Mouse (Mus musculus): ENCODE measurements around the gene Kif4. TPM values are rescaled to one million over a fixed set of nuclear protein-coding genes. Genes with fewer than 3 reads are reported as not detected.
A peak's percentile ranks its signal among the peaks of the same experiment; 100 is the strongest.

Kif4 gene
- polyA plus RNA-seq, 1 experiment from 2014 or later: 45.4 TPM

DNA sequence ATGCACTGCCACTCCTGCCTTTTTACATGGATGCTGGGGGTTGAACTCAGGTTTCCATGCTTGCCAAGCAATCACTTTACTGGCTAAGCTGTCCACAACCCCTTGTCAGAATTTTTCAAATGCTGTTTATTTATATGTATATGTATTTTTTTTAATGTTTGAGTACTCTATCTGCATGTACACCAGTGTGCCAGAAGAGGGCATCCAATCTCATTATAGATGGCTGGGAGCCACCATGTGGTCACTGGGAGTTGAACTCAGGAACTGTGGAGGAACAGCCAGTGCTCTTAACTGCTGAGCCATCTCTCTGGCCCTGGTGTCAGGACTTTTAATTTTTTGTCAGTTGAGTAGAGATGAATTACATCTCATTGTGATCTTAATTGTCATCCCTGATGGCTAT is 27.3 kb downstream of the Kif4 start:
- H3K4me2 ChIP-seq: no peak overlapping the region

GRCm38 (mm10) chrX:100664825-100665224 is 39.3 kb downstream of the Kif4 start:
- no peaks in the 10 kb centered on the region for H3K9me3 ChIP-seq
- no peaks in the 10 kb centered on the region for H3K4me1 ChIP-seq
- no peak overlapping the region for H3K9ac ChIP-seq
- WGBS: 96% methylated on average over 2 of the region's 2 CpGs
- no peak for ATAC-seq (ENCODE audit: low FRiP score)
- no peaks in the 10 kb centered on the region for H3K36me3 ChIP-seq (replicated peaks)
- no peak overlapping the region for H3K27ac ChIP-seq
- H3K4me3 ChIP-seq (replicated peaks): no peak overlapping the region
- peaks cover 5% of the 10 kb centered on the region for H3K27me3 ChIP-seq
- H3K4me2 ChIP-seq: no peak overlapping the region

More for the DNA sequence above, 27.3 kb downstream of the Kif4 start:
- Histone ChIP-seq H3K36me3 (replicated peaks) (no peaks in the 10 kb centered on the region; the same call in 1 of the 2 replicates), H3K9ac (no peak overlapping the region), H3K4me3 (replicated peaks) (no peak overlapping the region), H3K27ac (no peak overlapping the region), H3K9me3 (no peaks in the 10 kb centered on the region), H3K27me3 (no peaks in the 10 kb centered on the region; the same call in 1 of the 2 replicates), H3K4me1 (no peaks in the 10 kb centered on the region)
- ATAC-seq (ENCODE audit: low FRiP score): no peak

GRCm38 (mm10) chrX:100678204-100678603 is 52.7 kb downstream of the Kif4 start:
- no peaks in the 10 kb centered on the region for H3K27me3 ChIP-seq
- H3K4me2 ChIP-seq: no peak overlapping the region
- 85% methylated on average over 3 of the region's 3 CpGs for WGBS
- peaks cover 6% of the 10 kb centered on the region; the same call in 1 of the 2 replicates for H3K36me3 ChIP-seq (replicated peaks)
- no peak for ATAC-seq (ENCODE audit: low FRiP score)
- H3K4me1 ChIP-seq: no peaks in the 10 kb centered on the region
- no peak overlapping the region for H3K9ac ChIP-seq
- H3K4me3 ChIP-seq (replicated peaks): no peak overlapping the region
- no peaks in the 10 kb centered on the region for H3K9me3 ChIP-seq
- H3K27ac ChIP-seq: no peak overlapping the region

- peaks cover 2% of the 10 kb centered on the region for H3K27me3 ChIP-seq
- ATAC-seq (ENCODE audit: low FRiP score): no peak
These were observed 61.0 kb downstream of the Kif4 start for GRCm38 (mm10) chrX:100686527-100686926.

GRCm38 (mm10) chrX:100687360-100688032 is 62.0 kb downstream of the Kif4 start:
- 90% methylated on average over 6 of the region's 6 CpGs for WGBS
- Histone ChIP-seq H3K27ac (no peak overlapping the region), H3K36me3 (replicated peaks) (peaks cover 2% of the 10 kb centered on the region; the same call in 1 of the 2 replicates), H3K4me1 (no peaks in the 10 kb centered on the region), H3K27me3 (peaks cover 2% of the 10 kb centered on the region), H3K4me3 (replicated peaks) (no peak overlapping the region), H3K9me3 (no peaks in the 10 kb centered on the region), H3K4me2 (no peak overlapping the region), H3K9ac (no peak overlapping the region)
- ATAC-seq (ENCODE audit: low FRiP score): no peak

More at GRCm38 (mm10) chrX:100686527-100686926, 61.0 kb downstream of the Kif4 start:
- Histone ChIP-seq H3K27ac (no peak overlapping the region), H3K4me2 (no peak overlapping the region), H3K36me3 (replicated peaks) (peaks cover 2% of the 10 kb centered on the region; the same call in 1 of the 2 replicates), H3K4me1 (no peaks in the 10 kb centered on the region), H3K4me3 (replicated peaks) (no peak overlapping the region), H3K9me3 (no peaks in the 10 kb centered on the region), H3K9ac (no peak overlapping the region)
- WGBS: 50% methylated on average over 3 of the region's 3 CpGs

DNA sequence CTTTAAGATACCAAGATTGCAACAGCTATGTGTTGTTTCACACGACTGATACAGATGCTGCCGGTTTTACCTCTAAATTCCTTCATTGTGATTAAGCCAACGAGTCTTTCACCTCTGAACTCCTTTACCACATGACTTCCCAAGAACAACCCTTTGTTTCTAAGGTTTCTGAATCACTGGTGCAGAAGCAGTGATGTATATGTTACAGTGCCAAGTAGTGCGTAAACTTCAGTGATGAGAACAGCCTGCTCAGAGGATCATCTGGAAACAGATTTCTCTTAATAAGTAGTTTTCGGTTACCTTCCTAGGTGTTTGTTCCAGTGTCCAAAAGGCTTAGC is 62.5 kb downstream of the Kif4 start:
- no peak for ATAC-seq (ENCODE audit: low FRiP score)
- no peak overlapping the region for H3K4me2 ChIP-seq
- peaks cover 2% of the 10 kb centered on the region; the same call in 1 of the 2 replicates for H3K36me3 ChIP-seq (replicated peaks)
- H3K9ac ChIP-seq: no peak overlapping the region
- peaks cover 2% of the 10 kb centered on the region for H3K27me3 ChIP-seq
- no peak overlapping the region for H3K4me3 ChIP-seq (replicated peaks)
- WGBS: 74% methylated on average over 5 of the region's 5 CpGs
- H3K9me3 ChIP-seq: no peaks in the 10 kb centered on the region
- no peaks in the 10 kb centered on the region for H3K4me1 ChIP-seq
- no peak overlapping the region for H3K27ac ChIP-seq

DNA sequence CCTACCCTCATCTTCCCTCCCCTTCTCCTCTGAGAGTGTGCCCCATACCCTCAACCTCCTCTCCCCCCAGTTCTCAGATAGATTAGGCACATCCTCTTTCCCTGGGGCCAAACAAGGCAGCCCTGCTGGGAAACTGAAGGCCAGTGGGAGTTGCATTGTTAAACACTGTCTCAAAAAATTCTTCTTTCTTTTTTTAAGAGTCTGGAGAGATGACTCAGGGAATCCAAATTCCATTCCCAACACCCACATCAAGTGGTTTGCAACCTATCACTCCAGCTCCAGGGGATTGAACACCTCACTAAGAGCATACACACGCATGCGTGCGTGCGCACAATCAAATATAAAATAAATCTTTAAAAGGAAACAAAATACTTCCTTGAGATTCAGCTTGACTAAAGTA is 71.2 kb downstream of the Kif4 start:
- Histone ChIP-seq H3K4me2 (no peak overlapping the region), H3K4me1 (no peaks in the 10 kb centered on the region), H3K9me3 (no peaks in the 10 kb centered on the region), H3K4me3 (replicated peaks) (no peak overlapping the region), H3K9ac (no peak overlapping the region), H3K36me3 (replicated peaks) (peaks cover 12% of the 10 kb centered on the region), H3K27ac (no peak overlapping the region), H3K27me3 (no peaks in the 10 kb centered on the region)
- ATAC-seq (ENCODE audit: low FRiP score): no peak
- 95% methylated on average over 4 of the region's 4 CpGs for WGBS

GRCm38 (mm10) chrX:100708032-100708431 is 82.5 kb downstream of the Kif4 start:
- Histone ChIP-seq H3K4me1 (no peaks in the 10 kb centered on the region), H3K27ac (no peak overlapping the region), H3K36me3 (replicated peaks) (0 out of 2 replicates have a peak, but pooled peaks cover 6% of the 10 kb centered on the region), H3K4me2 (no peak overlapping the region), H3K9me3 (no peaks in the 10 kb centered on the region), H3K4me3 (replicated peaks) (no peak overlapping the region), H3K27me3 (no peaks in the 10 kb centered on the region), H3K9ac (no peak overlapping the region)
- 91% methylated on average over 6 of the region's 6 CpGs for whole genome bisulfite sequencing
- no peak for ATAC-seq (ENCODE audit: low FRiP score)

- ATAC-seq (ENCODE audit: low FRiP score): no peak
- WGBS: 97% methylated on average over 6 of the region's 6 CpGs
These were observed 90.6 kb downstream of the Kif4 start for GRCm38 (mm10) chrX:100716173-100716572.

DNA sequence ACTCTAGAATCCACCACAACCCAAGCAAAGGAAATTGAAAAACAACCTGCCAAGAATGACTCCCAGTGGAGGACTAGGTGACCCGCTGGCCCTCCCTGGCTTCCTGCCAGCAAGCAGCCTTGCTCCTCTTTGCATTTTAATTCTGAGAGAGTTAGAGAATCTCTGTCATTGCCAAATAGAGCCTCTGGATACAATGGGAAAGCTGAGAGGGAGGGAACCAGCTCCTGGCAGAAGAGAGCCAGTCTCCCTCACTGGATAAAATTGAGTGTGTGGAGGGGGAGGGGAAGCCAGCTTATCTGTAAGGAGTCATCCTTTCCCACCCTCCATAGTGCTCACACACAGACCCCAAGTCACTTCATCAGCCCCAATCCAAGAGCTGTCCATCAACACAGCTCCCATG is 103.4 kb downstream of the Kif4 start:
- H3K9ac ChIP-seq: no peak overlapping the region
- H3K36me3 ChIP-seq (replicated peaks): peaks cover 23% of the 10 kb centered on the region
- peaks cover 3% of the 10 kb centered on the region; the same call in 1 of the 2 replicates for H3K27me3 ChIP-seq
- H3K27ac ChIP-seq: peak overlapping the region; percentile 71
- WGBS: 11% methylated on average over 1 of the region's 1 CpGs
- no peak overlapping the region for H3K4me3 ChIP-seq (replicated peaks)
- peak; percentile 66 for ATAC-seq (ENCODE audit: low FRiP score)
- peaks cover 30% of the 10 kb centered on the region for H3K4me1 ChIP-seq
- 0 out of 2 replicates have a peak overlapping the region, but pooled peaks have one; percentile 50 for H3K4me2 ChIP-seq
- H3K9me3 ChIP-seq: no peaks in the 10 kb centered on the region

More at GRCm38 (mm10) chrX:100716173-100716572, 90.6 kb downstream of the Kif4 start:
- Histone ChIP-seq H3K36me3 (replicated peaks) (peaks cover 22% of the 10 kb centered on the region), H3K4me3 (replicated peaks) (no peak overlapping the region), H3K4me1 (no peaks in the 10 kb centered on the region), H3K9ac (no peak overlapping the region), H3K27ac (no peak overlapping the region), H3K4me2 (no peak overlapping the region), H3K27me3 (no peaks in the 10 kb centered on the region), H3K9me3 (no peaks in the 10 kb centered on the region)

DNA sequence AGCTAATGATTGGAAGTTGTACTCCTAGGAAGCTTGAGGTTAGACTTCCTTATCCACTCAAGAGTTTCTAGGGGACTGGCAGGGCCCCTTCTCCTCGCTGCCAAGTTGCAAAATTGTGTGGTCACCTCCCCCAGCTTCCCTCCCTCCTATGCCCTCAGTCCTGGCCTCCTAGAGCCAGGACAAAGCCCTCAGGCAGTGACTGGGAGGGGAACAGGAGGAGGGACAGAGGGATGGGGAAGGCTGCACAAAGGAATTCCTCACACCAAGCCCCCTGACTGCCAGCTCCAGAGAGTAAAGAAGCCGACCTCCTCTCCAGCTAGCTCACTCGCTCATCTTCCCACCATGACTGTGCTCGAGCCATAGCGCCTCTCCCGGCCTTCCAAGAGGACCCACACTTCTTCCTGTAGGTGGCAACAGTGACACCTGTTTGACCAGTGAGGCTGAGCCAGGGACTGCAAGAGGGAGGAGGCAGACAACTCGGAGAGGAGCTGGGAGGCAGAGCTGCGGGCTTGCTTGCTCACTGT is 104.2 kb downstream of the Kif4 start, which contains the start of gene Gdpd2:
TSS of gene Gdpd2 (plus strand) at position 209 of the 524 bp plus-strand sequence.
- no peaks in the 10 kb centered on the region for H3K9me3 ChIP-seq
- peak within 1 kb of the TSS; percentile 29 for H3K4me3 ChIP-seq (replicated peaks)
- WGBS: 11% methylated on average over 8 of the region's 8 CpGs
- H3K27me3 ChIP-seq: peaks cover 3% of the 10 kb centered on the region
- ATAC-seq (ENCODE audit: low FRiP score): peak; percentile 75
- H3K27ac ChIP-seq: peak within 1 kb of the TSS; percentile 71
- H3K4me2 ChIP-seq: peak within 1 kb of the TSS; percentile 50
- peak within 1 kb of the TSS; percentile 29; the same call in 1 of the 2 replicates for H3K9ac ChIP-seq
- H3K4me1 ChIP-seq: peaks cover 30% of the 10 kb centered on the region
- H3K36me3 ChIP-seq (replicated peaks): peaks cover 17% of the 10 kb centered on the region

GRCm38 (mm10) chrX:100730266-100730665 is 104.7 kb downstream of the Kif4 start:
- H3K27me3 ChIP-seq: peaks cover 3% of the 10 kb centered on the region
- H3K9me3 ChIP-seq: no peaks in the 10 kb centered on the region
- peak overlapping the region; percentile 29 for H3K4me3 ChIP-seq (replicated peaks)
- peak; percentile 49 for ATAC-seq (ENCODE audit: low FRiP score)
- H3K36me3 ChIP-seq (replicated peaks): peaks cover 11% of the 10 kb centered on the region; the same call in 1 of the 2 replicates
- 35% methylated on average over 8 of the region's 8 CpGs for WGBS
- H3K4me1 ChIP-seq: peaks cover 30% of the 10 kb centered on the region
- peak overlapping the region; percentile 71 for H3K27ac ChIP-seq
- H3K4me2 ChIP-seq: peak overlapping the region; percentile 50
- peak overlapping the region; percentile 29; the same call in 1 of the 2 replicates for H3K9ac ChIP-seq

Data from forebrain, embryonic 12.5 days (tissue).